Mouse (Mus musculus): ENCODE measurements around the gene Gabrg1.

DNA sequence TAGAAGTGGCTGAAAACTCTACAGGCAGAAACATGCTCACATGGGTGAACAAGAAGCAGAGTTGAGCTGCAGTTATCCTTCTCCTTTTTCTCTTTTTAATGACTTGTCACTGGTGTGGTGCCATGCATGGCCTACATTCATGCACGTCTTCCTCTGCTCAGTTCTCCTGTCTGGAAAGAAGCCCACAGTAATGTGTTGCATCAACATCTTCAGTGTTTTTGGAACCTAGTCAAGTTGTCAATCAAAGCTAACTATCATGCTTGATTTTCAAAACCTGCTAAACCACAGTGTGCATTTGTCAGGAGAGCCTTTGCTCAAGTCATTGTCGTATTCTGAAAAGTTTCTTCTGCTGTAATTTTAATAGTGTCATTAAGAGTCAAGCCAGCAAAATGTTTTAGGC lies 106.3 kb downstream of the Gabrg1 start:
- TF ChIP-seq POLR2A (IDR thresholded peaks at IDR 0.05; ENCODE audit: borderline replicate concordance, extremely low read depth, insufficient read depth, insufficient read length, poor library complexity, severe bottlenecking): no peak
- TF ChIP-seq CTCF (IDR thresholded peaks at IDR 0.05; ENCODE audit: borderline replicate concordance, extremely low read depth, insufficient read depth, insufficient read length): no peak

Measured in brain, embryonic 14.5 days (tissue).